Mouse (Mus musculus) CD4-positive, CD25-positive, alpha-beta regulatory T cell, adult 4 months (primary cell): Measurements from ENCODE around the gene Erc2. TPM values are rescaled to one million over a fixed set of nuclear protein-coding genes. Genes with fewer than 3 reads are reported as not detected.

Experiments
- ATAC-seq: one replicate; pipeline ENCODE4 v1.8.0; 2017
- polyA plus RNA-seq, 2 experiments: library from polyadenylated mRNA; unstranded; fragments of 100-300 nt; shearing (Covaris generic); gene quantifications; one replicate each; pipeline ENCODE4 v1.2.1; 2017

Erc2 gene
- polyA plus RNA-seq, 2 experiments from 2014 or later, result 0.38 TPM; not detected in 1

DNA sequence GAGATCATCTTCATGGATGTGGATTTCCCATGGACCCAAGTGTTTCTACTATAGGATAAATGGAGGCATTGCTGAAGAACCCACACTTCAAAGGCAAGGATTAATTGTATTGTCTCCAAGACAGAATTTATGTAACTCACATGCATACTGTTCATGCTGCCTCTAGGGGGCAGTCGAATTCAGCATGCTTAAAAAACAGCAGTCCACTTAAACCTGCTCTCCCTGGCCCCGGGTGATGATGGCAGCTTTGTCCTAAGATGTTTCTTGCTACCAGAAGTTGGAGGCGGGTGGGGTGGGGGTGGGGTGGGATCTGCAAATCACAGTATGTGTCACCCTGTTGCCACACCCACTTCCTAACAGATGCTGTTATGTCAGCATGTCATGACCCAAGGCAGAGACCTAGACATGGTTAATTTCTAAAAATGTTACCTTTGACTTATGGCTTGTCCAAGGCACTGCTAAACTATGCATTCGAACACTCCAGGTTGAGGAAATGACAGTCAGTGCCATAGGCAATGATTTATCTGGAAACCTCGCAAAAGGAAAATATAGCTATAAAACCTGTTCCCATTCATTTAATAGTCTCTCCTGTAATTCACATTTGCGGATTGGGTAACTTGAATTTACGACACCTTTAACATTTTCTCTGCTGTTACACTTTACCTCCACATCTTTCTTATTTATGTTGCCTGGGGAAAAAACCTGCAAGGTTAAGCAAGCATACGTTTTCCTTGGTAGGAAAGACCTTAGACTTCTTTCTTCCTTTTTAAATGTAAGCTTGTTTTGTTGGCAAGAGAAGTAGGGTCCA lies 467.6 kb downstream of the Erc2 start:
- ATAC-seq, result no peak

DNA sequence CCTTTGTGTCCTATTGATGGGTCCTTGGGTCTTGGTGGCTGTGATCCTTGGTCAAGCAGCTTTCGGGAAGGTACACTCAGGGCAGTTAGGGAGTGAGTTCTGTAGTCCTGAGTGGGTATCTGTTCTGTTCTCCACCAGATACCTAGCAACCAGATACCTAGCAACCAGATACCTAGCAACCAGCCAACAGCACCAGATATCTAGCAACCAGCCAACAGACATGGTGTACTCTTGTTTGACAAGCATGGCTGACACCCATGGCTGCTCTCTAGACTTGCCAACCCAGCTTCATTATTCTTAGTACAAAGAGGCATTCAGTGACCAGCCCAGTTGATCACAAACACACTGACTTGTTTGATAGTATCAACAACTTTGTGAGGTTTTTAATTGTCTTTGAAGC lies 469.1 kb downstream of the Erc2 start:
- no peak for ATAC-seq

DNA sequence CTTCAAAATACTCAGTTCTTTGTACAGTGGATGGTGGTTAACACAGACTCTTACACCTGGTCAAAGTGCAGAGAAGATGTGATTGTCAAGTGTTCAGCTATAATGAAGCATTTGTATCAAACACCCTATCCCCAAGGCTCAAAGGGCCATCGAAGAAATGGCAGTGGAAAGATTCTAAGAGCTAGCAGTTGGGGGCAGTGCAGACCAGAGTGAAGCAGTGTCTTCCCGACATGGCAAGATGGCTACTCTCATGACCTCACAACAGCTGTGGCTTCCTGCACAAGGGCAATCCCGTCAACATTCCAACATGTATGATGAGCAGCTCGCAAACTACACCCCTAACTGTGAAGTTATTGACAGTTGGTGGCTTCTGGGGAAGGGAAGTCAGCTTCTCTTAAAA lies 471.0 kb downstream of the Erc2 start:
- no peak for ATAC-seq

DNA sequence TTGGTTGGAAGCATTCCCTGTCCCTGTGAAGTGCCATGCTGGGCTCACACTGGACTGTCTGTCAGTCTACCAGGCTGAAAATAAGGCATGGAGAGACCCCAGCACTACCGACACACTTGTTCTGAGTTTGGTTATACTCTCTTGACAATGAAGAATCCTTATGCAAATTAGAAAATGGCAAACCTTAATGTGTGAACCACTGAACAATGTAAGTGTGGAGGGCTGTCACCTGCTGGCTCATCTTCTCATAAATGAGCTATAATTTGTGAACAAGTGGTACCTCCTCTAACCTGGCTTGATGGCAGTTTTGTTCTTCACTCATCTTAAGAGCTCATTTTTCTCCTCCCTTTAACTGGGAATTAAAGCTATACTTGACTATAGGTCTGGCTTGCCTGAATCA lies 471.7 kb downstream of the Erc2 start:
- ATAC-seq, result no peak

DNA sequence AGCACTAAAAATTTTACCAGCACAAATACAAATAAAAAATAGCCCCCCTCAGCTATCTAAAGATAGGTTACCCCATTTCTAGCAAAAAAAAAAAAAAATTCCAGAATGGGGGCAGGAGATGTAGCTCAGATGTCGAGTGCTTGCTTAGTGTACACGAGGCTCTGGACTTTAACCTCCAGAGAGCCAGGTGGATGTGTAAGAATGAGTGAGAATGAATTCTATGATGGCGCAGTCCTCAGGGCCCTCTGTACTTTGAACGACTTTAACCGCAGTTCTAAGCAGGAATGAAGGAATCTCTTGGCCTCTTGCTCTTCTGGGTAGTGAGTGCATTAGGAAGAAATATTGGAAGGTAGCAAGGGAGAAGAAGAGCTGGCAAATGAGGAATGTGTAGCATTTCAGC lies 476.9 kb downstream of the Erc2 start:
- no peak for ATAC-seq

DNA sequence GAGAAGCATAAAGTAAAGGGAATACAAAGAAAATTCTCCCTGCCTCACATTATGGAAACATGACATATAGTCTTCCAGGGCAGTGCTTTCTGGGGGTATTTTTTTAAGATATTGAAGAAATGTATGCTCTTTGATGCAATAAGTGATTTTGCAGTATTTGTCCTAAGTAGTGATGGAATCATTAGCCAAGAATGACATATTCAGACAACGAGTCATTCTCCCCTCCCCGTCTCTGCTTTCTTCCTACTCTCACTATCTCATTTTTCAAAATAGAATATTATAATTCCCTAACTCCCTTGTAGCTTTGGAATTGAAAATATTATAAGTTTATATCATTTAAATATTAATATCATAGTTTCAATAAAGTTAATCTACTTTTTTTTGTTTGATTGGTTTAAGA lies 490.9 kb downstream of the Erc2 start:
- no peak for ATAC-seq

DNA sequence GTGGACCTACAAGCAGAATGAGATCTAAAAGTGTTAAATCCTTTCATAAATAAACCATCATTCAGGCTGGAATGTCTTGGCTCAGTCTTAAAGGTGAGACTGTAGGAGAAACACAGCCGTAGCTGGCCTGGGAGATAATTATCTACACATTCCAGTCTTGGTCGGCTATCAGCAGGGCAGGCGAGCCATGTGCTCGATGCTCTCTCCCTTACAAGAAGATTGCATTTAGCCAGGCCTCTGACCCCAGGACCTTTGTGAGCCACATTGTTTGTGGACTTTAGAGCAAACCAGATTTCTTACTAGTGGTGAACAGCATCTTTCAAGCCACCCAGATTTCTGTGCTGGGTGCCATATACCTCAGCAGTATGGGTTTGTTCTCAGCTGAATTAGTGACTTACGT lies 498.6 kb downstream of the Erc2 start:
- no peak for ATAC-seq

DNA sequence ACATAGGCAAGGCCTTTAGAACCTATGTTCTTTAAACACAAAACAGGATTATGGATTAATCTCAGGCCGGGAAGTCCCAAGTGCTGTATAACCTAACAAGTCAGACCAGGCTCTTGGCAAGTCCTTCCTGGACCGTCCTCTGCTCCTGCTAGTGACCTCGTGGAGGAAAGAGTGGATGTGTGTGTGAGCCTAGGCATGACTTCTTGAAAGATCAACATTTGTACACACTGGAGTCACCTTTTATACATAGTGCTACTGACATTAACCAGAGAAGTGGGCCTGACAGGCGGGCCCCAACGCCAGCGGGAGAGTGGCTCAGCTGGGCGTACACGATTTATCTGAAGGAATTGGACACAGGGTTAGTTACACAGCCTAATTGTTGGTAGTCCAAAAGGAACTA lies 504.6 kb downstream of the Erc2 start:
- ATAC-seq, result no peak

DNA sequence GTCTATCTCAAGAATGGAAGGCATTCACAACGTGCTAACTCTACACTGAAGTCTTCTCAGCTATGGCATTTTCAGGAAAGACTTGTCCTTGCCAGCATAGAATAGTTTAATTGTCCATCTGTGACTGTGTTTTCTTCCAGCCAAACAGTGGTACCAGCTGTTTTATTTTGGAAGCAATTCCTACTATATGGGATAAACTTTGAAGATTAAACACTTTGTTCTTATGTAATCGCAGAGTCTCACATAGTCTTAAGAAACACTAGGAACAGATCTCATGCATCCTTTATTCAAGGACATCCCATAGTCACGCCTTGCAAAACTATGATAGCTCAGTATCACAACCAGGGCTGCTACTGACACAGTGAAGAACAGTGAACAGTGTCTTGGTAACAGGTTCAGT lies 506.8 kb downstream of the Erc2 start:
- no peak for ATAC-seq

DNA sequence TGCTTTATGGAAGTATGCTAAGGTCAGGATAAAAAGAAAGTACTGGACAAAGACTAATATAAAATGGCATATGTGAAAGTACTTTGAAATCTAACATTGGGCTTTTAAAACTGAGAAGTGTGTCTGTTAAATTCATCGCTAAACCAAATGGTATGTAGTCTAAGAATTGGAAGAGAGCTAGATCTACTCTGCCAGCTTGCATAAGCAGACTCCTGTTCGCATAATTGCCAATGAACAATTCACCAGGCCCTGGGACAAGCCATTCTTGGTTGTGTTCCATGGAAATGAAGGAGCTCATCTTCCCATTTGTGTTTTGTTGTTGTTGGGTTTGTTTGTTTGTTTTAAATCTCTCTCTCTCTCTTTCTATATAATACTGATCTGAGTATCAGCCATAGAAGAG lies 521.8 kb downstream of the Erc2 start:
- no peak for ATAC-seq

DNA sequence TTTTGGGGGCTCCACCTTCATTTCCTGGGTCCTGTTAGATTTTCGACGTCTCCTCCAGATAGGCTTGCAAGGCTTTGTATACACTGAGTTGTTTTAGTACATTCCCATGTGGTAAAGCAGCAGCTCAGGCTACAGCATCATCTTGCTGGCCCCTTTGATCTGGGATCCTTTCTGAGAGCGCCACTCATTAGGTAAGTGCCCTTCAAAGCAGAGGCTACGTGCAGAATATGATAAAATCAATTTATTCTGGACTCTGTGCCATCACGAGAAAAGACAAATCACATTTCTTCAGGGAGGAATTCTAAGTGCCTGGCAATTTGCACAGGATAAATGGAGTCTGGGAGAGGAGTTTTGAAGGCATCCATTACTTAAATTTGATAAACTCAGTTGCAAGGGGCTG lies 525.0 kb downstream of the Erc2 start:
- ATAC-seq, result no peak

DNA sequence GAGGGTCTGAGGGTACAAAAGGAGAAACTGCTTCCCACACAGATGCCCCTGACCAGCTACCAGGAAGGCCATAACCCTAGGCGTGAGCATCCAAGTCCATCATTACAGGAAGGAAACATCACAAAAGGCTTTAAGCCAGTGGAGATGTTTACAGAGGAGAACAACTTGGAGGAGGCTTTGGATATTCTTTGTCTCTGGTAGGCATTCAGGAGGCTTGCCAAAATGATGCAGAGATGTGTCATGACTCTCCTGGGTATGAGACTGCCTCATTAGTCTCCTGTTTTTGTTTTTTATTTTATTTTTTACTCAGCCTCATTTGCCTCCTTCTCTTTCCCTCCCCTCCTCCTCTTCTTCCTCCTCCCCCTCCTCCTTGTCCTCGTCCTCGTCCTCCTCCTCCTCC lies 528.7 kb downstream of the Erc2 start:
- no peak for ATAC-seq

DNA sequence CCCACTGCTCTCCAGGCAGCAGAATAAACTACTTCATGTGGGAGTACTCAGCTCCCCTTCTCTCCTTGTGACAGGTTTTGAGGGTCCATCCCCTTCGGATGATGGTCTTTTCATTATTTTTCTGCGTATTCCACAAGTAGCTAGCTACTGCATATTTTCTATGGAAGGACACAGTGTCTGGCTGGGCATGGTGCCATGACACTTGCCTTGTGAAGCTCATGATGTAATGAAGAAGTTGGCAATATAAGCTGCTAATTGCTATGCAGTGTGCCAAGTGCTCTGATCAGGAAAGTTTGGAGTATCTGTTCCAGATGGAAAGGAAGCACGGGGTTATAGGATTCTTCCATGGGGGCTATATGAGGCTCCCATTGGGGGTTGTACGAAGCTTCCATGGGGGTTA lies 533.5 kb downstream of the Erc2 start:
- no peak for ATAC-seq

DNA sequence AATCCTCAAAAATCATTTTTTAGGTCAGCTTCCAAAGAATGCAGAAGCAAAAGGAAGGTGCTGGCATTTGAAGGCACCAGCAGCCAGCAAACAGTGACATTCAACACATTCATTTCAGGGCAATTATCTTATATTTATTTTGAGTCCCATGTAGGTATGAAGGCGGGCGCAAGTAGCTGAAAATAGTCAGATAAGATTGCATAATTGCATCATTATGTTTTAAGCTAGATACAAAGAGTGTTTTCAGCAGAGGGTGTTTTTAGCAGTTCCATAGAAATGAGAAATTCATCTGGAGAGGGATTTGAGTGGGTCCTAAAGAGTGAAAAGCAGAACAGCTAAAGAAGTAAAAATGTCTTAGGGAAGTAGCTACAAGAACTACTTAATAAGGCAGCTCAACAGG lies 538.6 kb downstream of the Erc2 start:
- ATAC-seq, result no peak

DNA sequence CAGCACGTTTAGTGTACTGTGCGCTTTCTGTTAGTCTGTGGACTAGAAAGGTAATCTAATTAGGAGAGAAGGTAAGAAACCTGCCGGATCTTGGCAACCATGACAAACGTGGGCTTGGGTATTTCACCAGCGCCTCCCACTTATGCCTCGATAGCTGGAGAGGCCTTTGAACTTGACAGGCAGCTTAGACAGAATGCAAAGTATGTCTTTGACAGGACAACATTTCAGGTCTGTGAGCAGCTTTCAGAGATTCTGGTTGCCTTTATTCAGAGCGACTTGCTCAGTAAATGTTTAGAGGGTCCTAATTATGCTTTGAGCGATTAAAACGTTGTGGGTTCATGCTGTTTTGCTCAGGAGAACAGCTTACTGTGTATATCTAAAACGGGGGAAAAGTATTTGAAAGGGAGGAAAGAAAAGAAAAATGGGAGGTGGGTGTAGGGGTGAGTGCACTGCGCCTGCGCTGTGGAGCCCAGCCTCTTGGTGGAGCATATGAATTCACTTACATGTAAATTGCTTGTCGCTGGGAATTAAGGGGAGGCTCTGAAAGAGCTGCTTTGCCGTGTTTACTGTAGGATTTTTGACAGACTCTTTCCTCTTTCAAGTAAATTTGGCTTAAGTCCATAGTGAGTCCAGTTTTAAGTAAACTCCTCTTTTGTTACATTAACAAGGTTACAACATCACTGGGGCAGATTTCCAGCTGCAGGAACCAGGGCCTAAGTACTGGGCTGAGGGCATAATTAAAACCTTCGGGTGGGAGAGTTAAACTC lies 542.6 kb downstream of the Erc2 start:
- no peak for ATAC-seq

DNA sequence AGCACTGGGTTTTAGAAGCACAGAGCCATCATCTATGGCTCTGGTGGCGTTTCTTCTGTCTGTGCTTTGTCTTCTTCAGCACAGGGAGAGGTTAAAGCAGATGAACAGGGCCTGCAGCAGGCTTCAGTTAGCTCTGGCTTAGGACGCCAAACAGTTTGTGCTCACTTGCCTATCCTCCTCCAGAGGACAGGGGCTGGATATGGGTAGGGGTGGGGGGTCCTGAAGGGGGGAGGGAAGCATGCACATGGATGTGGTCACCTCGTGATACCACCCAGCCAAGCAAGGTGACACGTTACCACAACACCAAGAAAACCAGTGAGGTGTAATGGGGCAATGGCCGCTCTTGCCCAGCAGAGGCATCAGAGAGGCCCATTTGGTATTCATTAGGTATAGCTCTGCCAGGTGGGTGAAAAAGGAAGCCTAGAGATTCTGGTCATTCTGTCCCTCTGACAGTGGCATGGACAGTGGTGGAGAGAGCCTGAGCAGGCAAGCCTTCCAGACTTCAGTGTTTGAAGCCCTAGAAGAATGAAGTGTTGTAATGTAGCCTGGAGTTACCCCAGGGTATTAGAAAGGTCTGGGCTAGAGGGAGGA lies 543.5 kb downstream of the Erc2 start:
- ATAC-seq, result no peak

DNA sequence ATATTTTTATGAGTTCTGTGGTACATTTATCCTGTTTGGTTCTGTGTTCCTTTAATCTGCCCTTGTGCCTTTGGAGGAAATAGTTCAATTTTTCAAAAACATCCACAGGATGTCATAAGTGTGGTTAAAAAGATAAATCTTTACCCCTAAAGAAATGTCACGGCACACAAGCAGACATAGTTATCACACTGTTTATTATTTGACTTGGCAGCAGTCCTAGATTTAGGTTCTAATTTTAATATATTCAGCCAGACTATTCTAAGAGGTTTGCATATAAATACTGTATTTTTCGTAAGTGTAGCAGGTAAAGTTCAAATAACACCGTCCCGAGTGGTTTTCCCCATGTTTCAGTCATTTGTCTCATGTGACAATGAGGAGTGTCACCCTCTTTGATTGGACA lies 548.5 kb downstream of the Erc2 start:
- ATAC-seq, result no peak

DNA sequence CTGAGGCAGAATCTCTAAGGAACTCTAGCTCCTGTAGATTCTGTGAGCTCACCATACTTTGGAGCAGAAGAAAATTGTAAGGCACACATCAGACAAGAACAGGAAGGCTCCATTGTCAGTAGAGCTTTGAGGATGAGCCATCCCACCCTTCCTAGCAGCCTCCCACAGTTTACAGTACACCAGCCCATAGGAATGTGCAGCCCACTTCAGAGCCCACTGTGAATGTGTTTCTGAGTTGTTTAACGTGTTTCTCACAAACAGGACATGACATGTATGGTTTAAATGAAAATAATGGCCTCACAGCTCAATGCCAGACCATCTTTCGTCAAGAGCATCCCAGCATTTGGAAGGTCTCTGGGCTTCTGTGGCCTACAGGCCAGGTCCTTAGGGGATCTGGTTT lies 549.1 kb downstream of the Erc2 start:
- ATAC-seq, result no peak

DNA sequence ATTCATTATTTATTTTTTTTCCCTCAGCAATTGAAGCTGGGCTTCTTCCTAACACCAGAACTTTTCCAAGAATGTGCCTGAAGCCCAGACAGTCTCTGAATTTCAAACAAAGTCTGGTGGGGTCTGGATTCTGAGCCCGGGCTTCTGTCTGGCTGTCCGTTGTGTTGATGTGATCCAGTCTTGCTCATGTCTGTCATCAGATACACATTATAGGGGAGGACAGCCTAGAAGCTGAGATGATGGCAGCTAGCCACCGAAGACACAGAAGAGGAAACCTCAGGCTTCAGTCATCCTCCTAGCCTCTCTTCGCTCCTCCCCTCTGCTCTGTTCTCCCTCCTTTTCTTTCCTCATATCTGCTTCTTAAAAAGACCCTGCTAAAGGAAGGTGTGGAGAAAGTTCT lies 551.5 kb downstream of the Erc2 start:
- no peak for ATAC-seq

DNA sequence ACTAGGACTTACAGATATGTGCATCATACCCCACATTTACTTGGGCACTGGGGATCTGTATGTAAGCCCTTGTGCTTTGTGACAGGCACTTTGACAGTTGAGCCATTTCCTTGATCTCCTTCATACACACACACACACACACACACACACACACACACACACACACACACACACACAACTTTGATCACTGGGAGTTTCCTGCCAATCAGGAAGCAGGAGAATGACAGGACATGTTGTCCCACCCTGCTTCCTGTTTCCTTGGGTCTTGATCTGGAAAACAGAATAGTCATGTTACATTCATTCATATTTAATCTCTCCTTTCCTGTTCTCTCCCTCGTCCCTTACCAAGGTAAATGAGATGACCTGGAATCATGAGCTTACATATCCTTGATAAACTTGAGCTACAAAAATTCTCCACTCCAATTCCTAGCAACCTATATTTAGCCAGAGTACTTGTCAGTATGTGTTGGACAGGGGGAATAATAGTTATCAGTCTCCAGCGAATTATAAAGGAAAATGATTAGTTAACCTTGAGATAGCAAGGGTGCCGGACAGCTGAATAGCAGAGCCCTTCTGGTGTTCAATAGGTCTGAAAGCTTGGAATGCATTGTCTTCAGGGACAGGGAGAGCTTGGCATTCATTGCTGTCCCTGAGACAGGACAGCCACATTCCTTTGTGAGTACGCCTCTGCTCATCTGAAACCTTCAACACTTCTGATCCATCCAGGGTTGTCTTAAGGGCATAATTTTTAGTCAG lies 559.0 kb downstream of the Erc2 start:
- no peak for ATAC-seq

DNA sequence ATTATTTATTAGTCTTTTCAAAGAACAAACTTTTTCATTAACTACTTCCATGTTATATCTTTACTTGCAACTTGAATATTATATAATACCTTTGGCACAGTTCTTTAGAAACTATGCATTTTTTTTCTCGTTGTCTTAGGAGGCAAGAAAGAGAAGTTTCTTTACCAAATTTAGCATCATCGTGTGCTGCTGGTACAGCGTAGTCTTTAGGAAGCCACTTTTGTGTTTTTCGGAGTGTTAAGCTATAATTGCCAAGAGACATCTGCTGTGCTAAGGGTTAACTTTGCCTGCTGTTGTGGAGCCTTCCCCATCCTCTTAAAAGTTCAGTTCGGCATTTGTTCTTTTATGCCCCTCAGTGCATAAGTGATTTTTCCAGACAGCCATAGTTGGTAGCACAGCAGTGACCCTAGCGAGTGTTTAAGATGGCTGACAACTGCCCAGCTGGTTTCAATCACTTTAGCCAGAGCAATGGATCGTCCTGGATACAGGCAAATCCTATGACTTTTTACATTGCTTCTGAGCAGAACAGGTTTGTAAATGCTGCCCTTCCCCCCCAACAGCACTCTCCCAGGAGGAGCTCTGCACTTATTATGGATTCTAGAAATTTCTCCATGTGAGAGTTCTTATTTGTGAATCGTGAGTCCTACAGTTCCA lies 570.6 kb downstream of the Erc2 start:
- no peak for ATAC-seq

DNA sequence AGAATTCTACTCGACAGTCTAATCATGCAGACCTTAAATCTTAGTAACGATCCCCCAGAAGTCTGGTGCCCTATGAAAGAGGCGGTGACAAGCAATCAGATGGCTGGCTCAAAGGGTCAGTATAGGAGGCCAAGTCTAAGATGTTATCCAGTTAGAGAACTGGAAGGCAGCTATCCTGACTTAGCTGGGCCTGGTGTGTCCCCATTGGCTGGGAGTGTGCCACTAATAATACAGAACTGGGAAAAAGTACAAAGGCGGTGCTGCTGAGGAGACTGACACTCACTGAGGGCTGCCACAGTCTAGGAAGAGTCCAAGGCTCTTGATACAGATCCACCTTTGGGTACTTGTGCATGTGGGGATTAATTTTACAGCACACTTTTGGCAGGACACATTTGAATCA lies 581.6 kb downstream of the Erc2 start:
- ATAC-seq, result no peak

DNA sequence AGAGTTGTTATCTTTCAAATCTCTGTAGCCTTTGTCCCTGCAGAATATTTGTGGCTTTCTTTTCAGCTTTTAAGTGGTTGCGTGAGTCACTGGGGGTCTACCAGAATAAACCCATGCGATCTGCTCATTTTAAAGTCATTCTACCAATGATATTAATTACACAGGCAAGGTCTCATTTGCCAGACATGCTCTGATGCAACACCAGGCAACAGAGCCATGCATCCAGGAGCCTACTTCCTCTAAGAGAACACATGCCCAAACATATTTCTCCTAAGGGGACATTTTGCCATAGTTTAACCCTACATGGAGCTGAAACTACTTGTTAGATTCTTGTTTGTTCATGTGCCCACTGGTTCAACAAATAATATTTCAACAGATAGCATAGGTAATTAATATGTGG lies 584.1 kb downstream of the Erc2 start:
- ATAC-seq, result no peak
